Mouse (Mus musculus) liver, postnatal 0 days (tissue): ENCODE results near the gene Celf2.

Source experiments
- CTCF ChIP-seq: sonication (generic); IDR thresholded peaks from 2 replicates; pipeline ENCODE4 v1.5.1; 2016; ENCODE audit warnings: antibody characterized with exemption, low read depth
- EP300 ChIP-seq: IDR thresholded peaks from 2 replicates; pipeline ENCODE4 v1.6.1; 2016; ENCODE audit warnings: antibody characterized with exemption, low read depth, mild to moderate bottlenecking

GRCm38 (mm10) chr2:7043770-7044459, 465.4 kb downstream of the Celf2 start:
- TF ChIP-seq CTCF (no peak), EP300 (no peak)
